Mouse (Mus musculus) limb, embryonic 11.5 days (tissue): ENCODE measurements at regions not wholly inside any gene's neighbourhood (a gene's known extent, or its start where the extent isn't known, plus 50 kb on each side); places are given as distances from the start of the nearest gene placed in this dataset.

Experiments used
- ATAC-seq: fragments of 200-750 bp; cut with Nextera tagmentation; 2 replicates; pipeline ENCODE4 v1.8.0; 2017; ENCODE audit warnings: low read depth; ENCODE audit not compliant: insufficient number of reproducible peaks, low FRiP score, low TSS enrichment
- DNase-seq: peaks from one replicate; pipeline ENCODE4 v3.0.0-alpha.2; 2015; ENCODE audit warnings: low spot score
- H3K27ac ChIP-seq: fragments of 300-500 bp; sonication (generic); replicated peaks from 2 replicates; pipeline ENCODE4 v1.5.1; 2014; ENCODE audit warnings: low read depth, mild to moderate bottlenecking, low read length
- H3K27me3 ChIP-seq: fragments of 300-500 bp; sonication (generic); 2 replicates; pipeline ENCODE4 v1.6.1; 2014; ENCODE audit warnings: mild to moderate bottlenecking, low read length, mixed read lengths; ENCODE audit not compliant: control insufficient read depth, insufficient read depth
- H3K36me3 ChIP-seq: fragments of 300-500 bp; sonication (generic); 2 replicates; pipeline ENCODE4 v1.6.1; 2014; ENCODE audit warnings: mild to moderate bottlenecking, low read length, moderate library complexity, mixed read lengths; ENCODE audit not compliant: control insufficient read depth, insufficient read depth
- H3K4me1 ChIP-seq: fragments of 300-500 bp; sonication (generic); 2 replicates; pipeline ENCODE4 v1.6.1; 2014; ENCODE audit warnings: low read length, mixed read lengths; ENCODE audit not compliant: control insufficient read depth, insufficient read depth
- H3K4me2 ChIP-seq: fragments of 300-500 bp; sonication (generic); 2 replicates; pipeline ENCODE4 v1.6.1; 2014; ENCODE audit warnings: low read depth, mild to moderate bottlenecking, moderate library complexity; ENCODE audit not compliant: severe bottlenecking
- H3K4me3 ChIP-seq: fragments of 300-500 bp; sonication (generic); 2 replicates; pipeline ENCODE4 v1.5.1; 2014; ENCODE audit warnings: low read depth, low read length
- H3K9ac ChIP-seq: fragments of 300-500 bp; sonication (generic); 2 replicates; pipeline ENCODE4 v1.6.1; 2014; ENCODE audit warnings: mild to moderate bottlenecking, low read length
- H3K9me3 ChIP-seq: fragments of 300-500 bp; sonication (generic); 2 replicates; pipeline ENCODE4 v1.6.1; 2016; ENCODE audit warnings: low read length; ENCODE audit not compliant: control insufficient read depth
- WGBS: fragments of 180-500 bp; shearing (Covaris S2); extraction: QIAGEN DNeasy Blood & Tissue Kit; methylation state at CpG from one replicate; pipeline ENCODE4 v1.1.7; 2014; 5-methylcytosine and 5-hydroxymethylcytosine counted together

GRCm38 (mm10) chr2:171818504-171818903 is 224.8 kb downstream of the Cbln4 start:
- no peak overlapping the region for H3K4me2 ChIP-seq
- no peak for ATAC-seq
- 79% methylated on average over 8 of the region's 8 CpGs for WGBS

GRCm38 (mm10) chr2:171816685-171817419 is 226.4 kb downstream of the Cbln4 start:
- Histone ChIP-seq H3K4me3 (no peak overlapping the region), H3K9ac (no peak overlapping the region), H3K4me2 (no peak overlapping the region), H3K27me3 (no peaks in the 10 kb centered on the region), H3K36me3 (no peaks in the 10 kb centered on the region), H3K4me1 (no peaks in the 10 kb centered on the region), H3K9me3 (no peaks in the 10 kb centered on the region), H3K27ac (no peak overlapping the region)
- DNase-seq: no peak
- no peak for ATAC-seq
- WGBS: 79% methylated on average over 10 of the region's 10 CpGs

More at GRCm38 (mm10) chr2:171818504-171818903, 224.8 kb downstream of the Cbln4 start:
- no peak for DNase-seq
- Histone ChIP-seq H3K4me1 (no peaks in the 10 kb centered on the region), H3K27ac (no peak overlapping the region), H3K36me3 (no peaks in the 10 kb centered on the region), H3K4me3 (no peak overlapping the region), H3K27me3 (no peaks in the 10 kb centered on the region), H3K9me3 (no peaks in the 10 kb centered on the region), H3K9ac (no peak overlapping the region)

GRCm38 (mm10) chr2:171812701-171813100 is 230.6 kb downstream of the Cbln4 start:
- DNase-seq (no peak), ATAC-seq (no peak)
- Histone ChIP-seq H3K9me3 (no peaks in the 10 kb centered on the region), H3K27ac (no peak overlapping the region), H3K4me1 (no peaks in the 10 kb centered on the region), H3K4me3 (no peak overlapping the region), H3K36me3 (no peaks in the 10 kb centered on the region), H3K27me3 (no peaks in the 10 kb centered on the region), H3K9ac (no peak overlapping the region), H3K4me2 (no peak overlapping the region)
- 77% methylated on average over 3 of the region's 3 CpGs for WGBS

GRCm38 (mm10) chr2:171805376-171805775 is 237.9 kb downstream of the Cbln4 start:
- H3K4me2 ChIP-seq: no peak overlapping the region
- no peaks in the 10 kb centered on the region for H3K4me1 ChIP-seq
- no peak for DNase-seq
- H3K27me3 ChIP-seq: no peaks in the 10 kb centered on the region
- no peak overlapping the region for H3K4me3 ChIP-seq
- no peak for ATAC-seq
- no peaks in the 10 kb centered on the region for H3K36me3 ChIP-seq
- no peak overlapping the region for H3K27ac ChIP-seq
- no peak overlapping the region for H3K9ac ChIP-seq
- 65% methylated on average over 5 of the region's 5 CpGs for WGBS
- H3K9me3 ChIP-seq: no peaks in the 10 kb centered on the region

- H3K4me2 ChIP-seq: no peak overlapping the region
- H3K27ac ChIP-seq: no peak overlapping the region
- H3K4me1 ChIP-seq: 0 out of 2 replicates have a peak, but pooled peaks cover 2% of the 10 kb centered on the region
- H3K9me3 ChIP-seq: no peaks in the 10 kb centered on the region
- H3K9ac ChIP-seq: no peak overlapping the region
- no peaks in the 10 kb centered on the region for H3K36me3 ChIP-seq
- WGBS: 82% methylated on average over 10 of the region's 10 CpGs
- H3K4me3 ChIP-seq: no peak overlapping the region
- DNase-seq (no peak), ATAC-seq (no peak)
- H3K27me3 ChIP-seq: no peaks in the 10 kb centered on the region
Observed at GRCm38 (mm10) chr2:171800511-171801268, 242.6 kb downstream of the Cbln4 start.

GRCm38 (mm10) chr2:171799351-171799750 is 243.9 kb downstream of the Cbln4 start:
- no peaks in the 10 kb centered on the region for H3K36me3 ChIP-seq
- no peaks in the 10 kb centered on the region for H3K27me3 ChIP-seq
- 0 out of 2 replicates have a peak overlapping the region, but pooled peaks have one; percentile 0 for H3K4me2 ChIP-seq
- H3K27ac ChIP-seq: no peak overlapping the region
- whole genome bisulfite sequencing: 42% methylated on average over 9 of the region's 9 CpGs
- H3K4me3 ChIP-seq: no peak overlapping the region
- H3K9ac ChIP-seq: no peak overlapping the region
- H3K4me1 ChIP-seq: 0 out of 2 replicates have a peak, but pooled peaks cover 2% of the 10 kb centered on the region
- no peaks in the 10 kb centered on the region for H3K9me3 ChIP-seq
- peak; percentile 44 for DNase-seq
- ATAC-seq: no peak

- no peak for ATAC-seq
- H3K9ac ChIP-seq: no peak overlapping the region; the same call in 1 of the 2 replicates
- H3K9me3 ChIP-seq: no peaks in the 10 kb centered on the region
- H3K4me2 ChIP-seq: no peak overlapping the region
- peaks cover 11% of the 10 kb centered on the region; the same call in 1 of the 2 replicates for H3K4me1 ChIP-seq
- no peaks in the 10 kb centered on the region for H3K27me3 ChIP-seq
- H3K27ac ChIP-seq: no peak overlapping the region
- no peaks in the 10 kb centered on the region for H3K36me3 ChIP-seq
- peak; percentile 53 for DNase-seq
- no peak overlapping the region for H3K4me3 ChIP-seq
- 63% methylated on average over 9 of the region's 9 CpGs for WGBS
Observed at GRCm38 (mm10) chr2:171790686-171791085, 252.6 kb downstream of the Cbln4 start.

GRCm38 (mm10) chr2:171766193-171766930 is 276.9 kb downstream of the Cbln4 start:
- Histone ChIP-seq H3K4me2 (no peak overlapping the region), H3K4me1 (no peaks in the 10 kb centered on the region), H3K9ac (no peak overlapping the region), H3K36me3 (no peaks in the 10 kb centered on the region), H3K9me3 (no peaks in the 10 kb centered on the region), H3K27ac (no peak overlapping the region), H3K4me3 (no peak overlapping the region), H3K27me3 (no peaks in the 10 kb centered on the region)
- ATAC-seq (no peak), DNase-seq (no peak)
- 91% methylated on average over 7 of the region's 7 CpGs for whole genome bisulfite sequencing
